Mouse (Mus musculus) small intestine, adult 2 months (tissue): Measurements from ENCODE around the gene Ap2m1.

Experiments
- CTCF ChIP-seq: fragments of 200-500 bp; IDR thresholded peaks from 2 replicates; pipeline ENCODE4 v1.5.1; 2012; ENCODE audit warnings: low read depth, mild to moderate bottlenecking, control low read depth, inconsistent platforms, low read length, moderate library complexity, mixed read lengths; ENCODE audit not compliant: insufficient replicate concordance, insufficient read length; ENCODE audit errors: extremely low read depth
- POLR2A ChIP-seq: fragments of 200-500 bp; IDR thresholded peaks from 2 replicates; pipeline ENCODE4 v1.6.1; 2012; ENCODE audit warnings: low read depth, mild to moderate bottlenecking, control low read depth, inconsistent platforms, low read length, moderate library complexity

- TF ChIP-seq POLR2A (no peak), CTCF (no peak)
Observed at GRCm38 (mm10) chr16:20530941-20531340, 4.3 kb upstream of the Ap2m1 start.
